Mouse (Mus musculus) heart, embryonic 14.5 days (tissue): Measurements from ENCODE around the gene Ube2h. TPM values are rescaled to one million over a fixed set of nuclear protein-coding genes. Genes with fewer than 3 reads are reported as not detected.

Experiments
- ATAC-seq: fragments of 200-750 bp; cut with Nextera tagmentation; 2 replicates; pipeline ENCODE4 v1.8.0; 2017; ENCODE audit warnings: low read depth, moderate TSS enrichment; ENCODE audit not compliant: insufficient number of reproducible peaks, insufficient read depth, low FRiP score
- H3K27ac ChIP-seq, 2 experiments: fragments of 200-500 bp in 1 of 2; fragments of 300-500 bp in 1 of 2; sonication (generic) in 1 of 2; replicated peaks in 1 of 2; 2 replicates each; pipeline ENCODE4 v1.5.1; 2012 to 2014; ENCODE audit warnings: low read depth in 2 of 2, low read length in 2 of 2, control low read depth in 1 of 2, mild to moderate bottlenecking in 1 of 2, mixed read lengths in 1 of 2; ENCODE audit not compliant: control insufficient read depth in 1 of 2, insufficient read depth in 1 of 2
- H3K27me3 ChIP-seq: fragments of 300-500 bp; sonication (generic); 2 replicates; pipeline ENCODE4 v1.6.1; 2014; ENCODE audit warnings: mild to moderate bottlenecking, low read length, control low read depth; ENCODE audit not compliant: control insufficient read depth, insufficient read depth
- H3K36me3 ChIP-seq: fragments of 300-500 bp; sonication (generic); 2 replicates; pipeline ENCODE4 v1.6.1; 2014; ENCODE audit warnings: mild to moderate bottlenecking, control low read depth, low read length, mixed read lengths; ENCODE audit not compliant: control insufficient read depth, insufficient read depth
- H3K4me1 ChIP-seq, 2 experiments: fragments of 200-500 bp in 1 of 2; fragments of 300-500 bp in 1 of 2; sonication (generic) in 1 of 2; 2 replicates each; pipeline ENCODE4 v1.6.1; 2012 to 2014; ENCODE audit warnings: low read length in 2 of 2, control low read depth in 1 of 2, mixed read lengths in 1 of 2; ENCODE audit not compliant: control insufficient read depth in 2 of 2, insufficient read depth in 2 of 2
- H3K4me2 ChIP-seq: fragments of 300-500 bp; sonication (generic); 2 replicates; pipeline ENCODE4 v1.6.1; 2014; ENCODE audit warnings: mild to moderate bottlenecking, low read length
- H3K4me3 ChIP-seq, 2 experiments: fragments of 200-500 bp in 1 of 2; fragments of 300-500 bp in 1 of 2; sonication (generic) in 1 of 2; 2 replicates each; pipeline ENCODE4 v1.5.1; 2012 to 2014; ENCODE audit warnings: low read length in 2 of 2, mild to moderate bottlenecking in 2 of 2, control low read depth in 1 of 2, low read depth in 1 of 2, moderate library complexity in 1 of 2; ENCODE audit not compliant: control insufficient read depth in 1 of 2, insufficient read depth in 1 of 2
- H3K9ac ChIP-seq: fragments of 300-500 bp; sonication (generic); 2 replicates; pipeline ENCODE4 v1.6.1; 2014; ENCODE audit warnings: mild to moderate bottlenecking, low read length
- H3K9me3 ChIP-seq: fragments of 300-500 bp; sonication (generic); 2 replicates; pipeline ENCODE4 v1.6.1; 2016; ENCODE audit warnings: low read length, control low read depth; ENCODE audit not compliant: control insufficient read depth
- WGBS: fragments of 180-500 bp; shearing (Covaris S2); extraction: QIAGEN DNeasy Blood & Tissue Kit; methylation state at CpG from one replicate; pipeline ENCODE4 v1.1.7; 2014; 5-methylcytosine and 5-hydroxymethylcytosine counted together
- polyA plus RNA-seq: library from polyadenylated mRNA; unstranded; fragments of >200 nt; fragmentation: Nextera tagmentation; extraction: Ambion mirVana; gene quantifications from 2 replicates; pipeline ENCODE4 v1.2.1, GENCODE M21; 2014

Gene Ube2h
- polyA plus RNA-seq, 1 experiment from 2014 or later, result 65.7 TPM

- no peak overlapping the region for H3K27ac ChIP-seq
- H3K4me1 ChIP-seq, result peaks cover 9 to 36% of the 10 kb centered on the region in 2 experiments
- no peak for ATAC-seq
- H3K36me3 ChIP-seq, result peaks cover 81% of the 10 kb centered on the region
- no peak overlapping the region for H3K9ac ChIP-seq
- no peak overlapping the region for H3K4me3 ChIP-seq
- no peak overlapping the region for H3K4me2 ChIP-seq
- WGBS, result 79% methylated on average over 7 of the region's 7 CpGs
- no peaks in the 10 kb centered on the region for H3K27me3 ChIP-seq
- no peaks in the 10 kb centered on the region for H3K9me3 ChIP-seq
Measured at GRCm38 (mm10) chr6:30267486-30267885, 36.9 kb downstream of the Ube2h start.

DNA sequence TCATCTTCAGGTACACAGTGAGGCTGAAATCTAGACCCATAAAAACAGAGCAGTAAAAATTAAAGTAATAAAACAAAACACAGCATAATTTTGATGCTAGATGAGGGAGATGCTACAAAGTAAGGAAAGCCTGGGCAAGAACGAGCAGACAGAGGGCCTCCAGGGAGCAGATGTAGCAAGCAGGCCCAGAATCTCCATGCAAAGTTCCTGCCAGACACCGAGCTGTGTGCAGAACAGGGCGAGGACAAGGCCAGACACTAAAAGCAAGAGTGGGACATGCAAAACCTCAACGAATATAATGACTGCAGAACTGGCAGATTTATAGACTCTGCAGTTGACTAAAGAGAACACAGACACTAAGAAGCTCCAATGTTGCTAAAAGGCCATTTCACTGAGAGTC, 38.9 kb downstream of the Ube2h start:
- Histone ChIP-seq H3K9me3 (no peaks in the 10 kb centered on the region), H3K27ac (no peak overlapping the region), H3K36me3 (peaks cover 81% of the 10 kb centered on the region), H3K4me2 (no peak overlapping the region), H3K27me3 (no peaks in the 10 kb centered on the region), H3K9ac (no peak overlapping the region), H3K4me1 (peaks cover 11 to 51% of the 10 kb centered on the region in 2 experiments), H3K4me3 (no peak overlapping the region)
- ATAC-seq, result no peak
- WGBS, result 85% methylated on average over 4 of the region's 4 CpGs

GRCm38 (mm10) chr6:30263053-30263452, 41.3 kb downstream of the Ube2h start:
- no peak overlapping the region for H3K4me3 ChIP-seq
- H3K4me2 ChIP-seq, result no peak overlapping the region
- peak overlapping the region in 1 of 2 experiments; percentile 60; a peak in 2 of 4 replicates for H3K27ac ChIP-seq
- H3K36me3 ChIP-seq, result peaks cover 84% of the 10 kb centered on the region
- H3K9ac ChIP-seq, result no peak overlapping the region
- no peaks in the 10 kb centered on the region for H3K9me3 ChIP-seq
- ATAC-seq, result no peak
- no peaks in the 10 kb centered on the region for H3K27me3 ChIP-seq
- peaks cover 8 to 35% of the 10 kb centered on the region in 2 experiments for H3K4me1 ChIP-seq
- 37% methylated on average over 4 of the region's 4 CpGs for WGBS

GRCm38 (mm10) chr6:30259271-30259670, 45.1 kb downstream of the Ube2h start:
- Histone ChIP-seq H3K4me3 (no peak overlapping the region), H3K4me2 (no peak overlapping the region), H3K4me1 (peaks cover 8 to 33% of the 10 kb centered on the region in 2 experiments), H3K9ac (no peak overlapping the region), H3K27ac (no peak overlapping the region), H3K9me3 (no peaks in the 10 kb centered on the region), H3K36me3 (peaks cover 74% of the 10 kb centered on the region), H3K27me3 (no peaks in the 10 kb centered on the region)
- 87% methylated on average over 6 of the region's 6 CpGs for WGBS
- ATAC-seq, result no peak

- 91% methylated on average over 1 of the region's 1 CpGs for WGBS
- Histone ChIP-seq H3K27me3 (no peaks in the 10 kb centered on the region), H3K9ac (no peak overlapping the region), H3K36me3 (peaks cover 71% of the 10 kb centered on the region), H3K27ac (no peak overlapping the region), H3K4me3 (no peak overlapping the region), H3K4me2 (no peak overlapping the region), H3K4me1 (peaks cover 6 to 31% of the 10 kb centered on the region in 2 experiments), H3K9me3 (no peaks in the 10 kb centered on the region)
- ATAC-seq, result no peak
Measured at GRCm38 (mm10) chr6:30257962-30258361, 46.4 kb downstream of the Ube2h start.

DNA sequence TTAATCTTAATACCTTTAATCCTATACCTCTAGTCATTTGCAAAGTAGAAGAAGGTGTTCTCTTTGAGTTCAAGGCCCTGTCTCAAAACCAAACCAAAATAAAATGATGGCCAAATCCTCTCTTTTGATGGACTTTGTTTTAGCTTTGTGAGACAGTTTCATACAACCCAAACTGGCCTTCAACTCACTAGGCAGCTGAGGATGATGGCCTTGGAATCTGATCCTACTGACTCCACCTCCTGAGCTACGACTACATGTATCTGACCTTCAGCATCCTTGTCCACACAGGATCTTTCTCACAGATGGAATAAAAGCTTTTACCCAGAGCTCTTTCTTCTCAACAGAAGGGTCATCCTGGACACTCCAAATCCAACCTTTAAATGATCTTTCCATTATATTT, 48.5 kb downstream of the Ube2h start:
- peaks cover 0 to 20% of the 10 kb centered on the region in 2 experiments; a peak in 2 of 4 replicates for H3K4me1 ChIP-seq
- H3K36me3 ChIP-seq, result peaks cover 71% of the 10 kb centered on the region
- H3K27ac ChIP-seq, result no peak overlapping the region
- no peak overlapping the region for H3K9ac ChIP-seq
- 63% methylated on average over 1 of the region's 1 CpGs for WGBS
- H3K4me3 ChIP-seq, result no peak overlapping the region
- no peaks in the 10 kb centered on the region for H3K27me3 ChIP-seq
- no peak for ATAC-seq
- no peak overlapping the region for H3K4me2 ChIP-seq
- H3K9me3 ChIP-seq, result no peaks in the 10 kb centered on the region

DNA sequence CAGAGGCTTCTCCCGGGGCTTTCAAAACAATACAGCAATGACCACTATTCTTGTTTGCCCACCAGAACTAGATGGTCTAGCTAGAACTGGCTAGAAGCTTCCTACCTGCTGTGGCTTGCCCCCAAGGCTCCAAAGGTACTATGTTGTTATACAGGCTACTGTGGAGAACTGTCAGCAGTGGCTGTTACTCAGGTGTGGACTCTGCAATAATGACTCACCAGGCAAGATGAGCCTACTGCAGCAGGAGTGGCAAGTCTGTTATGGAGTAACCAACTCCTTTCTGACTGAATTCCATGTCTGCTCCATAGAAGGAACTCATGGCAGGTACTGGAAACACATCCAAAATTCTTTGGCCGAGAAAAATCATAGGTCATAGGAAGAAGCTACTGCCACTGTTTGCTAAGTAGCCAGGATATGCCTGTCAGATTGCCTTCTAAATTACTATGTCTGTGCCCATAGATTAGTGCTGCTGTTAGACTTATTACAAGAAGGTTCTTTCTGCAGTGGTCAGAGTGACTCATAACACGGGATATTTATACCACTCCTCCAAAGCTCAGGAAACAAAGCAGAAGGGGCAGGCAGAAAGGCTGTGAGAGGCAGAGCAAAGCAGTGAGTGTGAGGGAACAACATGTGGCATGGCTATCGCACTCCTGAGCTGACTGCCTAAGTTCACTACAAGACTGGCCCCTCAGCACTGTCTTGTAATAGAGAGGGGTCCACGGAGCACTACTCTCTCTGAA, 51.9 kb downstream of the Ube2h start:
- H3K36me3 ChIP-seq, result peaks cover 45% of the 10 kb centered on the region
- H3K27ac ChIP-seq, result peak overlapping the region in 1 of 2 experiments; percentile 66; a peak in 2 of 4 replicates
- WGBS, result 48% methylated on average over 5 of the region's 5 CpGs
- peaks cover 0 to 29% of the 10 kb centered on the region in 2 experiments; a peak in 2 of 4 replicates for H3K4me1 ChIP-seq
- H3K27me3 ChIP-seq, result no peaks in the 10 kb centered on the region
- no peaks in the 10 kb centered on the region for H3K9me3 ChIP-seq
- H3K4me2 ChIP-seq, result no peak overlapping the region
- no peak overlapping the region for H3K4me3 ChIP-seq
- no peak overlapping the region for H3K9ac ChIP-seq
- ATAC-seq, result no peak
